Mouse (Mus musculus): ENCODE data around the gene Eno2. TPM values are rescaled to one million over a fixed set of nuclear protein-coding genes. Genes with fewer than 3 reads are reported as not detected.
A peak's percentile ranks its signal among the peaks of the same experiment; 100 is the strongest.

Gene Eno2
- polyA plus RNA-seq, 1 experiment from 2014 or later: 4.8 TPM

GRCm38 (mm10) chr6:124722876-124723473 is 46.5 kb downstream of the Eno2 start:
- H3K9me3 ChIP-seq: no peaks in the 10 kb centered on the region
- H3K9ac ChIP-seq (replicated peaks): no peak overlapping the region
- 88% methylated on average over 6 of the region's 6 CpGs for WGBS
- no peaks in the 10 kb centered on the region for H3K4me1 ChIP-seq (replicated peaks)
- H3K27ac ChIP-seq: no peak overlapping the region
- H3K4me3 ChIP-seq (replicated peaks): no peak overlapping the region
- no peaks in the 10 kb centered on the region for H3K27me3 ChIP-seq
- ATAC-seq (ENCODE audit: insufficient number of reproducible peaks, insufficient read depth, low FRiP score, low TSS enrichment, low read depth): no peak
- H3K4me2 ChIP-seq: no peak overlapping the region
- H3K36me3 ChIP-seq: no peaks in the 10 kb centered on the region

- H3K9ac ChIP-seq (replicated peaks): peak overlapping the region; percentile 27; the same call in 1 of the 2 replicates
- H3K27ac ChIP-seq: no peak overlapping the region
- no peak overlapping the region for H3K4me2 ChIP-seq
These were observed 48.6 kb downstream of the Eno2 start for GRCm38 (mm10) chr6:124720904-124721303.

DNA sequence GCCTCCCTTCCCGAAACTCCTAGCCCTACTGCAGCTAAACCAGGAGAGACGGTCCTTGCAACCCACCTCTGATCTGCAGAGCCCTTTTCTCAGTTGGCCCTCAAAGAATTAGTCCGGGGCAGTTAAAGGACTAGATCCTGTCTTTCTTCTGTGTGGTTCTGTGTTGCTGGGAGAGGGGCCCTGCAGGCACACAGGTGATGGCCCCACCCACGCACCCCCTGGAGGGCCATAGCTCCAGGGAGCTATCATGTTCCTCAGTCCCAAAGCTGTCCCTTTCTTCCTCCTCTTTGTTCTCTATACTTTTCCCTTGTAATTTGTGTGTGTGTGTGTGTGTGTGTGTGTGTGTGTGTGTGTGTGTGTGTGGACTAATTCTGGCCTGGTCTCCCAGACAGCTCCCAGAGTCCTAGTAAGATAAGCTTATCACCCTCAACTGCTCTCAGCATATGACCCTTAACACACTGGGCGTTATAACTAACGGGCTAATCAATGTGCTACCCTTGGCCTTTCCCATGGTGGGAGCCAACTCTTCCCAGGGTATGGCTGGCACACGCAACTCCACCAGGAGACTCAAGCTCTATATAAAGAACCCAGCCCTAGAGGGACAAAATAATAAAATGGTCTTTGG is 50.0 kb downstream of the Eno2 start:
- no peak for ATAC-seq (ENCODE audit: insufficient number of reproducible peaks, insufficient read depth, low FRiP score, low TSS enrichment, low read depth)
- Histone ChIP-seq H3K4me3 (replicated peaks) (peak overlapping the region; percentile 19; the same call in 1 of the 2 replicates), H3K27me3 (no peaks in the 10 kb centered on the region), H3K4me1 (replicated peaks) (no peaks in the 10 kb centered on the region), H3K36me3 (peaks cover 34% of the 10 kb centered on the region), H3K27ac (0 out of 2 replicates have a peak overlapping the region, but pooled peaks have one; percentile 12), H3K4me2 (no peak overlapping the region; the same call in 1 of the 2 replicates), H3K9ac (replicated peaks) (0 out of 2 replicates have a peak overlapping the region, but pooled peaks have one; percentile 40), H3K9me3 (no peaks in the 10 kb centered on the region)
- WGBS: 64% methylated on average over 7 of the region's 7 CpGs

More at GRCm38 (mm10) chr6:124720904-124721303, 48.6 kb downstream of the Eno2 start:
- Histone ChIP-seq H3K4me3 (replicated peaks) (no peak overlapping the region), H3K27me3 (no peaks in the 10 kb centered on the region), H3K9me3 (no peaks in the 10 kb centered on the region), H3K4me1 (replicated peaks) (no peaks in the 10 kb centered on the region), H3K36me3 (peaks cover 19% of the 10 kb centered on the region)
- 78% methylated on average over 11 of the region's 11 CpGs for WGBS
- no peak for ATAC-seq (ENCODE audit: insufficient number of reproducible peaks, insufficient read depth, low FRiP score, low TSS enrichment, low read depth)

DNA sequence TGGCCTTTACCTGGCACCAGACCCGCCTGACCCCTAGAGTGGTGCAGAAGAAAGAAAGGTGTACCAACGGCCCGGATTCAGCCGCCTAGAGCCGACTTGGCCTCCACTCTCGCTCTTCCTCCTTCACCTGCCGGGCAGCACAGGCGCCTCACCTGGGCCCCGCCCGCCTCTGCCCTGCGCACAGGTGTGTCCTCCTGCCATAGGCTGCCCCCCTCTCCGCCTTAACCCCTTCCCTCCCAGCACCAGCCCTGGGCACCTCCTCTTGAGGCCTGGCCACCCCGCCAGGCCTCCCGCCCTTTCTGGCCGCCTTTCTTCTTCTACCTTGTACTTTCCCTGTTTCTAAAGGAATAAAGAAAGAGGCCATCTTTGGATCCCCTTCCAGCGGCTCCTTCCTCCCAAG is 50.8 kb downstream of the Eno2 start:
- no peak overlapping the region for H3K4me2 ChIP-seq
- no peaks in the 10 kb centered on the region for H3K27me3 ChIP-seq
- peaks cover 41% of the 10 kb centered on the region for H3K36me3 ChIP-seq
- no peaks in the 10 kb centered on the region for H3K9me3 ChIP-seq
- H3K4me3 ChIP-seq (replicated peaks): peak overlapping the region; percentile 19
- H3K9ac ChIP-seq (replicated peaks): 0 out of 2 replicates have a peak overlapping the region, but pooled peaks have one; percentile 40
- ATAC-seq (ENCODE audit: insufficient number of reproducible peaks, insufficient read depth, low FRiP score, low TSS enrichment, low read depth): no peak
- WGBS: 62% methylated on average over 15 of the region's 16 CpGs
- 0 out of 2 replicates have a peak overlapping the region, but pooled peaks have one; percentile 12 for H3K27ac ChIP-seq
- peaks cover 5% of the 10 kb centered on the region for H3K4me1 ChIP-seq (replicated peaks)

GRCm38 (mm10) chr6:124717968-124718367 is 51.5 kb downstream of the Eno2 start:
- peak overlapping the region; percentile 19 for H3K4me3 ChIP-seq (replicated peaks)
- H3K36me3 ChIP-seq: peaks cover 45% of the 10 kb centered on the region
- H3K4me2 ChIP-seq: peak overlapping the region; percentile 20; the same call in 1 of the 2 replicates
- no peak overlapping the region for H3K9ac ChIP-seq (replicated peaks)
- H3K9me3 ChIP-seq: no peaks in the 10 kb centered on the region
- H3K27ac ChIP-seq: no peak overlapping the region
- no peak for ATAC-seq (ENCODE audit: insufficient number of reproducible peaks, insufficient read depth, low FRiP score, low TSS enrichment, low read depth)
- no peaks in the 10 kb centered on the region for H3K27me3 ChIP-seq
- WGBS: 78% methylated on average over 13 of the region's 13 CpGs
- H3K4me1 ChIP-seq (replicated peaks): peaks cover 12% of the 10 kb centered on the region

GRCm38 (mm10) chr6:124716864-124717490 is 52.5 kb downstream of the Eno2 start:
- WGBS: 72% methylated on average over 20 of the region's 20 CpGs
- Histone ChIP-seq H3K27me3 (no peaks in the 10 kb centered on the region), H3K27ac (no peak overlapping the region), H3K4me2 (no peak overlapping the region), H3K4me3 (replicated peaks) (no peak overlapping the region), H3K36me3 (peaks cover 45% of the 10 kb centered on the region), H3K4me1 (replicated peaks) (peaks cover 15% of the 10 kb centered on the region), H3K9me3 (no peaks in the 10 kb centered on the region), H3K9ac (replicated peaks) (no peak overlapping the region)
- ATAC-seq (ENCODE audit: insufficient number of reproducible peaks, insufficient read depth, low FRiP score, low TSS enrichment, low read depth): no peak

GRCm38 (mm10) chr6:124712918-124713317 is 56.6 kb downstream of the Eno2 start:
- peaks cover 32% of the 10 kb centered on the region for H3K4me1 ChIP-seq (replicated peaks)
- H3K9ac ChIP-seq (replicated peaks): peak overlapping the region; percentile 92
- 14% methylated on average over 11 of the region's 11 CpGs for WGBS
- peak overlapping the region; percentile 85; the same call in 1 of the 2 replicates for H3K27ac ChIP-seq
- ATAC-seq (ENCODE audit: insufficient number of reproducible peaks, insufficient read depth, low FRiP score, low TSS enrichment, low read depth): no peak
- peaks cover 61% of the 10 kb centered on the region for H3K36me3 ChIP-seq
- no peaks in the 10 kb centered on the region for H3K27me3 ChIP-seq
- no peaks in the 10 kb centered on the region for H3K9me3 ChIP-seq
- peak overlapping the region; percentile 96 for H3K4me2 ChIP-seq
- peak overlapping the region; percentile 95 for H3K4me3 ChIP-seq (replicated peaks)

DNA sequence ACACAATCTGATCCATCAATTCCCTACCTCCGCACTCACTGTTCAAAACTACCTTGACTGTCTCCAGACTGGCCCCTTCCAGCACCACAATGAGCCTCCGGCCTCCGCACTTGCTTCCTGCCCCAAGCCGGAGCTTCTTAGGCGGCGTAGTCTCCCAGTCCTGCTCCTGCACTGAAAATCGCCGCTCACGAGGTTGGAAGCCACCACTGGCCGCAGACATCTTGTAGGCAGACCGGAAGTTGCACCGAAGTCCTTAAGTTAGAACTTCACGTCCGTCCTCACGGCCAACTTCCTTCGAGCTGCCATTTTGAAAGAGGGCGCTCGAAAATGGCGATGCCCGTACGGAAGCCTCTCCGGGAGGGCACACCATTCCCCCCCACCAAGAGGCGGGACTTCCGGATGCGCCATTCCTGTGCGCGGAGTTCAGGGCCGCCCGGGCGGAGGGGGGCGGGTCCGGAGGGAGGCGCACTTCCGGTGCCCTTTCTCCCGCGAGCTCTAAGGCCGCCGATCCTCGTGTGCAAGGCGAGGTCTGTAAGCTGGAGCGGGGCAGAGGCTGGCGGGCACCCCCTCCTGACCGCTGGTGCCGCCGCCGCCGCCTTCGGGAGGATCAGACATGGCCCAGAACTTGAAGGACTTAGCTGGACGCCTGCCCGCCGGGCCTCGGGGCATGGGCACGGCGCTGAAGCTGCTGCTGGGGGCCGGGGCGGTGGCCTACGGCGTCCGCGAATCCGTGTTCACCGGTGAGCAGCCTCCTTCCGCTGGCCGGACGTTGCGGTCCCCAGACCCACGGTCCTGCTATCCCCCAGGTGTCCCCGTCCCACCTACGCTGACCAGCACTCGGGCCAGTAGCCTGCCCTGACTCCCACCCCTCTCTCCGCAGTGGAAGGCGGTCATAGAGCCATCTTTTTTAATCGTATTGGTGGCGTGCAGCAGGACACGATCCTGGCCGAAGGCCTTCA is 57.4 kb downstream of the Eno2 start, which contains the start of the genes Emg1 and Phb2:
Emg1 (minus strand) TSS at position 355 of the 959 bp plus-strand sequence.
Phb2 (plus strand) TSS at position 513 of the 959 bp plus-strand sequence.
- H3K4me3 ChIP-seq (replicated peaks): peak within 1 kb of the TSS; percentile 95
- no peaks in the 10 kb centered on the region for H3K9me3 ChIP-seq
- H3K27me3 ChIP-seq: no peaks in the 10 kb centered on the region
- peak within 1 kb of the TSS; percentile 96 for H3K4me2 ChIP-seq
- H3K27ac ChIP-seq: peak within 1 kb of the TSS; percentile 90
- H3K9ac ChIP-seq (replicated peaks): peak within 1 kb of the TSS; percentile 92
- H3K4me1 ChIP-seq (replicated peaks): peaks cover 32% of the 10 kb centered on the region
- under 1% methylated on average over 76 of the region's 76 CpGs for WGBS
- ATAC-seq (ENCODE audit: insufficient number of reproducible peaks, insufficient read depth, low FRiP score, low TSS enrichment, low read depth): peak; percentile 96
- H3K36me3 ChIP-seq: peaks cover 61% of the 10 kb centered on the region

Measured in limb, embryonic 12.5 days (tissue).